Mouse (Mus musculus): ENCODE results near the gene Ppp1r7. TPM values are rescaled to one million over a fixed set of nuclear protein-coding genes. Genes with fewer than 3 reads are reported as not detected.

Gene Ppp1r7
- polyA plus RNA-seq, 1 experiment, result 3.6 TPM

DNA sequence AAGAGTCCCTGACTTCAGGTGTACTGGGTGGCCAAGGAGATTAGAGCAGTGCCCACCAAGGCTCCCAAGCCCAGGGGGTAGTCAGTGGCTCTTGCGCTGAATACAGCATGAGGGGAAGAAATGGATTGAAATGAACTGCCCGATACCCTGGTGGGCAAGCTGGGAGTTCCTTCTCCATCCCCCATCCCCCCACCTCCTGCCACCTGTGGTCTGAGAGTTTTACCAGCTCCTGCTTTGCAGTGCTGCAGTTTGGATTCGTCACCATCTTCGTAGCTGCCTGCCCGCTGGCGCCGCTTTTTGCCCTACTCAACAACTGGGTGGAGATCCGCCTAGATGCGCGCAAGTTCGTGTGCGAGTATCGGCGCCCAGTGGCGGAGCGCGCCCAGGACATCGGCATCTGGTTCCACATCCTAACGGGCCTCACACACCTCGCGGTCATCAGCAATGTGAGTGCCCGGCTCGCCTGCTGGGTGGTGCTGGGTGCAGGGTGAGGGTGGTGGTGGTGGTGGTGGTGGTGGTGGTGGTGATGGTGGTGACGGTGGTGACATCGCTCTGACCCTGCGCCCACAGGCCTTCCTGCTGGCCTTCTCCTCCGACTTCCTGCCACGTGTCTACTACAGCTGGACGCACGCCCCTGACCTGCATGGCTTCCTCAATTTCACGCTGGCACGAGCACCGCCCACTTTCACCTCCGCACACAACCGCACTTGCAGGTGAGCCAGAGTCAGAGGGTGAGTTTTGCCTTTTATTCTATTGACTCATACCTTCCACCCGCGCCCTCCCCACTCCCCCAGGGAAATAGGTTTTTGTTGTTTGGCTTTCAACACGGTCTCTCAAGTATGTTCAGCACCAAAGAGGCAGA lies 58.8 kb downstream of the Ppp1r7 start:
- WGBS, result 8% methylated on average over 38 of the region's 38 CpGs
- DNase-seq (ENCODE audit: low read depth, low spot score), result peak; percentile 13

DNA sequence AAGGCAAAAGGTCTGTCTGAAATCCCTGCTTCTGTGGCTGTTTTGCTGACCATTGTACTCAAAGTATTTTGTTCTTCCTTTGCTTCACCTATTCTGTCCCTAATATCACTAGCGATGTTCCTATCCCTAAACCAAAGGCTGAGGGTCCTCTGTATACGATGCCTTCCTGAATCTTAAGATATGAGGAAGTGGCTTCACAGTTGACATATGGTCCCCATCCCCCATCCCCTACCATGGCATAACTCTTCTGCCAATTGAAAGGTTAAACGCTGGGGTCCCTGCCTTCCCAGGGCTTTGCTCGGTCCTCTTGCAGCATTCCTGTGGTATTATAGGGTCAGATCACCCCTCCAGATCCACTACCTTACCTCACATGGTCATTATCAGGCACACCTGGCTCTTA lies 60.7 kb downstream of the Ppp1r7 start:
- no peak for DNase-seq (ENCODE audit: low read depth, low spot score)
- WGBS, result 88% methylated on average over 4 of the region's 4 CpGs

Other genes with a start within 250 kb of the Ppp1r7 start
- gene Kif1a, start 240.9 kb upstream of the Ppp1r7 start, polyA plus RNA-seq (2012; rRNA removed), result 1.4 and 2.7 TPM in 2 replicates
- gene Agxt, start 207.6 kb upstream of the Ppp1r7 start, polyA plus RNA-seq (2012; rRNA removed), result 0.14 and 0.34 TPM in 2 replicates
- gene 2310007B03Rik, start 181.9 kb upstream of the Ppp1r7 start, polyA plus RNA-seq (2012; rRNA removed), result 8.4 and 10.3 TPM in 2 replicates
- 0.07 and 0.09 TPM in 2 replicates for gene Crocc2, start 174.1 kb upstream of the Ppp1r7 start, polyA plus RNA-seq (2012; rRNA removed)
- 1.7 and 2.6 TPM in 2 replicates for gene Sned1, start 107.0 kb upstream of the Ppp1r7 start, polyA plus RNA-seq (2012; rRNA removed)
- gene Mterf4, start 36.9 kb upstream of the Ppp1r7 start, polyA plus RNA-seq (2012; rRNA removed), result 7.9 and 8.7 TPM in 2 replicates
- 2.5 and 4.1 TPM in 2 replicates for gene Pask, start 628 bp downstream of the Ppp1r7 start, polyA plus RNA-seq (2012; rRNA removed)
- gene Ano7, start 31.1 kb downstream of the Ppp1r7 start, polyA plus RNA-seq (2012; rRNA removed), result 20.0 and 35.3 TPM in 2 replicates
- 75.7 and 111 TPM in 2 replicates for gene Hdlbp, start 136.0 kb downstream of the Ppp1r7 start, polyA plus RNA-seq (2012; rRNA removed)
- gene Farp2, start 169.2 kb downstream of the Ppp1r7 start, polyA plus RNA-seq (2012; rRNA removed), result 12.0 and 17.7 TPM in 2 replicates

Measured in large intestine, adult 2 months (tissue).